Mouse (Mus musculus): ENCODE data around the gene Mdk. TPM values are rescaled to one million over a fixed set of nuclear protein-coding genes. Genes with fewer than 3 reads are reported as not detected.

The Mdk gene
- total RNA-seq (2023): 7.3 TPM

GRCm38 (mm10) chr2:91932160-91932711 is at the start of gene Mdk:
Gene Mdk, minus strand, starts transcription at chr2:91932297.

DNA sequence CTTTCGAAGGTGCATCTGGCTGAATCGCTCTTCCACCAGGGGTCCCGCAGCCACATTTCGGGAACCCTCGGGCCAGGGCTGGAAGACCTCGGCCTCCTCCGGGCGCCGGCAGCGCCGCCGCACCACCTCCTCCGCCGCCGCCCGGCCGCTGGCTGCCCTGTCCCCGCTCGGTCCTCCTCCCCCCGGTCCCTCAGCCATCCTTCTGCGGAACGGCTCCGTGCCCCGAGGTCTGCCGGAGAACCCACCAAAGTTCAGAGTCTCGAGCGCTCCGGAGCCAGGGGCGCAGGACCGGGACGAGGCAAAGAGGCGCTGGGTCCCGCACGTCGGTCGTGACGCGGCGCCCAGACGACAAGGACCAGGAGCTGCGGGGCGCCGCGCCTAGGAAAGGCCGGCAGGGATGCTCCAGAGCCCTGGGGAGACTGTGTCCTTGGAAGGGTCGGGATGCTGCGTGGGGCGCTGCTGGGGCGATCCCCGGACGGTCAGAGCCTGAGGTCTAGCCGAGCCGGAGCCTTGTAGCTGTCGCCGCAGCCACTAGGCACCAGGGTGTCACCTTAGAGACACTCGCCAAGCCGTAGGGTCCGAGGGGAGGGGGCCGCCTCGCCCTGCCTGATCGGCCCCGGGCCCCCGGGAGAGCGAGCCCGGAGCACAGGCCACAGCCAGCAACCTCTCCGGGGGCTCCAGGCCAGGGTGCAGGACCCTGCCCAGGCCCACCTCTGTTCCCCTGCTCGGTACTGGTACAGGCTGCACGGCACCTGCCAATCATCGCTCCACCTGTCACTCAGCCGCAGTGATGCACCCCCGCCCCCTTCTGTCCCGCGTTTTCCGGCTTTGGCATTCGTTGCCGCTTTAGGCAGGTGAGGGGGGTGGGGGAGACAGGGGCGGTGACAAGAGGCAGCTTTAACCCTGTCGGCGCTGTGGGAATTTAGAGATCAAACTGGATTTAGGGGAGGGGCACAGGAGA is 43.8 kb upstream of the Mdk start, which contains the start of gene Dgkz:
Gene Dgkz, minus strand, starts transcription at position 284 of the 961 bp plus-strand sequence.

DNA sequence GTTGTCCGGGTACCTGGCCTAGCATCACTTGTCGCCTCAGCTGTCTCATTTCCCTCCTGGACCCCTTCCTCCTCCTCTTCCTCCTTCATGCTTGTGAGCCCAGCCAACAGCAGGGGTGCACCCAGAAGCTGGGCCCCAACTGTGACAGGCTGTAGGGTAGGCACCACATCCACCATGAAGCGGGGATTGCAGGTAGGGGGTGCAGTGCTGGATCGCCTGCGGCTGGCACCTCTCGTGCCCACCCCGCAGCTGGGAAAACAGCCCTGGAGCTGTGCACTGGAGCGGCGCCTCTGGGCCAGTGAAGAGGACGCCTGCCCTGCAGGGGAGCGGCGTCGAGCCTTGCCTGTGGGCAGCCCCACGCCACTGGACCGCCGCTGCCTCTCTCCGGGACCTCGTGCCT is 13.4 kb upstream of the Mdk start, which contains the start of gene Gm9821:
Gene Gm9821, plus strand, starts transcription at position 221 of the 400 bp plus-strand sequence.

DNA sequence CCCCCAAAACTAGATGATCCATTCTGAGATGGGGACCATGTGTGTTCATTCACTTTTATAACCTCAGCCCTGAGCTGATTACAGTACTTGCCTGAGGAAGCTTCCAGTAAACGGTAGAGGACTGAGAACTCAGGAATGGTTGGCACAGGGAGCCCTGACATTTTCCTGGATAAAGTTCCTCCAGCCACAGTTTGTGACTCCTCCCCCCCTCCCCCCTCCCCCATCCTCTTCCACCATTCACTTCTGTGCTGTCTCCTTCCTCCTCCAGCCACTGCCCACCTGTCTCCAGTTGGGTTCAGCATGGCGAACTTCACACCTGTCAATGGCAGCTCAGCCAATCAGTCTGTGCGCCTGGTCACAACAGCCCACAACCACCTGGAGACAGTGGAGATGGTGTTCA is 5.1 kb downstream of the Mdk start, which contains the start of gene Chrm4:
Gene Chrm4, plus strand, starts transcription at position 301 of the 400 bp plus-strand sequence.

Other genes with a start within 250 kb of the Mdk start
- gene Atg13, start 221.7 kb downstream of the Mdk start, total RNA-seq (2023): 42.2 TPM
- gene Harbi1, start 221.4 kb downstream of the Mdk start, total RNA-seq (2023): 10.4 TPM
- gene Ambra1, start 202.2 kb downstream of the Mdk start, total RNA-seq (2023): 70.7 TPM
- gene Chrm4, start 5.0 kb downstream of the Mdk start, total RNA-seq (2023): 1.6 TPM
- 0.59 TPM for gene Gm9821, start 13.4 kb upstream of the Mdk start, total RNA-seq (2023)
- gene Dgkz, start 43.6 kb upstream of the Mdk start, total RNA-seq (2023): 407 TPM
- 0.65 TPM for gene Creb3l1, start 92.2 kb upstream of the Mdk start, total RNA-seq (2023)
- gene Phf21a, start 160.8 kb upstream of the Mdk start, total RNA-seq (2023): 145 TPM

Measured in CD4-positive naive resting alpha-beta T cell, adult 57 days (primary cell).